13 mouse cellular contexts compared by ENCODE assay signal in the genomic region with DNA sequence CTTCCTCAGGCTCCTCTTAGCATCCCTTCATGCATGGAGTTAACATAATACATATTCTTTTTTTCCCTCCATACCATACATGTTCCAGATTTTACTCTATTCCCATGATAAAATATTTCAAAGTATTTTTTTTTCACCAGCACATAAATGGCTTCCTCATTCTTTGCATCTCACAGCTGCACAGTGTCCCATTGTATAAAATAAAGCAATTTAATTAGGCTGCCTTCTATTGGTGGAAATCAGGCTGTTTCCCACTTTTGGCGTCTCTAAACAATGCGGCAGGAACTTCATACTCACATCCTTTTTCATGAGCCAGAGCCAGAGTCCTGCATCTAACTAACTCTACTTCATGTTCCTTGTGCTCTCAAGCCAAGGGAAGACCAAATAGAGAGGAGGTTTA.
"Had no signal": no experiment of that assay in that cellular context is flagged by ENCODE, and none has a peak within 500 bp of the region (broad histone marks: within the 10 kb centered on the region; RNA-seq: fewer than 3 reads in every experiment).

No protein-coding gene starts in this region.

- H3K27ac ChIP-seq: kidney, embryonic 15.5 days; left cerebral cortex, adult 2 months; limb, embryonic 10.5 days; liver, embryonic 15.5 days; midbrain, embryonic 15.5 days; neural tube, embryonic 12.5 days had no signal

- DNase-seq: kidney, postnatal 25 days; lung, adult 2 months; lung, postnatal 36 days; thymus, adult 2 months; thymus, postnatal 25 days had no signal

- H3K27me3 ChIP-seq: kidney, embryonic 15.5 days; liver, embryonic 15.5 days; midbrain, embryonic 15.5 days; neural tube, embryonic 12.5 days had no signal

- H3K4me3 ChIP-seq: kidney, embryonic 15.5 days; left cerebral cortex, adult 2 months; limb, embryonic 10.5 days; liver, embryonic 15.5 days; midbrain, embryonic 15.5 days; neural tube, embryonic 12.5 days had no signal

- H3K4me1 ChIP-seq: liver, embryonic 15.5 days; midbrain, embryonic 15.5 days; neural tube, embryonic 12.5 days had no signal

- H3K36me3 ChIP-seq: kidney, embryonic 15.5 days; limb, embryonic 10.5 days; liver, embryonic 15.5 days; midbrain, embryonic 15.5 days; neural tube, embryonic 12.5 days had no signal

- H3K4me2 ChIP-seq: kidney, embryonic 15.5 days; liver, embryonic 11.5 days; liver, embryonic 15.5 days; midbrain, embryonic 15.5 days; neural tube, embryonic 12.5 days had no signal

- H3K9me3 ChIP-seq: kidney, embryonic 15.5 days; limb, embryonic 10.5 days; liver, embryonic 15.5 days; midbrain, embryonic 15.5 days; neural tube, embryonic 12.5 days had no signal

- H3K9ac ChIP-seq: kidney, embryonic 15.5 days; liver, embryonic 15.5 days; midbrain, embryonic 15.5 days; neural tube, embryonic 12.5 days had no signal

- ATAC-seq: lung, postnatal 0 days; midbrain, embryonic 15.5 days had no signal
